In the genomic region with DNA sequence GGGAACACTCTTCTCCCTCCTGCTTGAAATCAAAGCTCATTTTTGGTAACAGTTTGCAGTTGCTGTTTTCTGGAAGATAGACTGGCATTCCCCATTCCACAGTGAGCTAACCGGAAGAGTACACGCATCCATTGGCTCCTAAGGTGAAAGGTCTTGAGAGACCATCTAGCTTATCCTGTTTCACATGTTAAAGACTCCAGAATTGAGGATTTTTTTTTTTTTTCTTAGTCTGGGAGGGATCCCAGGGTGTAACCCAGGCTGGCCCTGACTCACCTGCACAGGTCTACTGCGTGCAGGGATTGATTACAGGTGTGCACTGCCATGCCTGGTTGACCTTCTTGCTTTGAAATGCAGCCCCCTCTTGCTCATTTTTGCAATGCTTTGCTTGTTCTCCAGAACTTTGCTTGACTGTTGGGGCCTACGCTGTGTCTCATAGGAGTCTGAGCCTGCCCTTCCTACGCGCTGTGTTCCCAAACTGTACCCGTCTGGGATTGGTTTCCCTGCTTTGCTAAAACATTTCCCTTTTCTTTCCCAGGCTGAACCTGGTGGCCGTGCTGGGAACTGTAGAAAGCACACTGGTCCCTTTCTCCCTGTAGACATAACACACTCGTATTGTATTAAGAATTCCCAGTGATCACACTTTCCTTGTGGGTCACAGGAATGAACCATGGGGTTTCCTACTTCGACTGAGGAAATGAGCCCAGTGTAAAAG, we compare ENCODE assay signal across 17 mouse cellular contexts. TPM values are rescaled to one million over a fixed set of nuclear protein-coding genes. Genes with fewer than 3 reads are reported as not detected.
DNase-seq lines count a peak whose midpoint lies in the region; ATAC-seq and TF ChIP-seq lines count a peak whose summit lies in the region.
"Had no signal": no experiment of that assay in that cellular context is flagged by ENCODE, and none has a peak within 500 bp of the region (broad histone marks: within the 10 kb centered on the region; RNA-seq: fewer than 3 reads in every experiment).

No protein-coding gene starts in this region.

- H3K4me1 ChIP-seq in heart, adult 2 months (ENCODE audit: control insufficient read depth, insufficient read depth, low read length) = peaks cover 3% of the 10 kb centered on the region; the same call in 1 of the 2 replicates
- peaks cover 6% of the 10 kb centered on the region for H3K4me1 ChIP-seq in heart, embryonic 12.5 days (replicated peaks)
- H3K4me1 ChIP-seq in lung, embryonic 15.5 days = peaks cover 10% of the 10 kb centered on the region; the same call in 1 of the 2 replicates
- H3K4me1 ChIP-seq in intestine, embryonic 15.5 days (replicated peaks) = peaks cover 8% of the 10 kb centered on the region; the same call in 1 of the 2 replicates
- 0 out of 2 replicates have a peak, but pooled peaks cover 3% of the 10 kb centered on the region for H3K4me1 ChIP-seq in stomach, embryonic 14.5 days (ENCODE audit: control insufficient read depth, insufficient read depth, low read length)
- H3K4me1 ChIP-seq: forebrain, embryonic 15.5 days; liver, embryonic 12.5 days had no signal

- H3K79me2 ChIP-seq in heart, adult 2 months (replicated peaks; ENCODE audit: control insufficient read depth, insufficient read depth, low read length) = no peaks in the 10 kb centered on the region

- TF ChIP-seq CTCF in heart, adult 2 months (IDR thresholded peaks at IDR 0.05) = 0 out of 2 replicates have a peak, but pooled peaks have one; percentile 5

- no peak for TF ChIP-seq POLR2A in heart, adult 2 months (IDR thresholded peaks at IDR 0.05; ENCODE audit: insufficient read depth, low read depth, low read length)

- ATAC-seq in heart, embryonic 12.5 days (ENCODE audit: insufficient number of reproducible peaks, low FRiP score) = no peak
- ATAC-seq in lung, embryonic 15.5 days (ENCODE audit: borderline replicate concordance, extremely low read depth, low FRiP score, low TSS enrichment) = no peak
- peak; percentile 64 for ATAC-seq in intestine, embryonic 15.5 days
- ATAC-seq in stomach, embryonic 14.5 days (ENCODE audit: insufficient number of reproducible peaks, insufficient read depth, low FRiP score, low read depth) = no peak
- ATAC-seq: forebrain, embryonic 15.5 days; liver, embryonic 12.5 days; midbrain, embryonic 16.5 days had no signal

- intact Hi-C loops in heart, adult 2 months (cut with DNase I) = no loop called here
- intact Hi-C loops in gastrocnemius, postnatal 14 days (cut with DNase I; ENCODE audit: low total_unique reads) = no loop called here

- no peak for TF ChIP-seq EP300 in heart, adult 2 months (IDR thresholded peaks at IDR 0.05; ENCODE audit: insufficient read depth, low read depth, low read length)

- WGBS in heart, adult 2 months = 93% methylated on average over 10 of the region's 10 CpGs
- 84% methylated on average over 10 of the region's 10 CpGs for WGBS in heart, embryonic 12.5 days
- WGBS in lung, embryonic 15.5 days = 86% methylated on average over 10 of the region's 10 CpGs
- 88% methylated on average over 10 of the region's 10 CpGs for WGBS in intestine, embryonic 15.5 days
- WGBS in stomach, embryonic 14.5 days = 82% methylated on average over 10 of the region's 10 CpGs

- H3K4me2 ChIP-seq in heart, embryonic 12.5 days = no peak overlapping the region
- H3K4me2 ChIP-seq in lung, embryonic 15.5 days = no peak overlapping the region
- H3K4me2 ChIP-seq in intestine, embryonic 15.5 days (replicated peaks) = peak overlapping the region; percentile 15; the same call in 1 of the 2 replicates
- no peak overlapping the region for H3K4me2 ChIP-seq in stomach, embryonic 14.5 days (replicated peaks; ENCODE audit: low read depth, low read length)
- H3K4me2 ChIP-seq: forebrain, embryonic 15.5 days; liver, embryonic 12.5 days had no signal

- H3K9me3 ChIP-seq in heart, embryonic 12.5 days (replicated peaks) = no peaks in the 10 kb centered on the region
- H3K9me3 ChIP-seq in lung, embryonic 15.5 days = no peaks in the 10 kb centered on the region
- no peaks in the 10 kb centered on the region for H3K9me3 ChIP-seq in intestine, embryonic 15.5 days
- no peaks in the 10 kb centered on the region for H3K9me3 ChIP-seq in stomach, embryonic 14.5 days (ENCODE audit: control insufficient read depth, low read depth, low read length)
- H3K9me3 ChIP-seq: forebrain, embryonic 15.5 days; liver, embryonic 12.5 days had no signal

- H3K27ac ChIP-seq in heart, adult 2 months = no peak overlapping the region
- no peak overlapping the region for H3K27ac ChIP-seq in heart, embryonic 12.5 days (ENCODE audit: poor library complexity, severe bottlenecking)
- H3K27ac ChIP-seq in lung, embryonic 15.5 days = peak overlapping the region; percentile 57; the same call in 1 of the 2 replicates
- H3K27ac ChIP-seq in intestine, embryonic 15.5 days = no peak overlapping the region
- H3K27ac ChIP-seq in stomach, embryonic 14.5 days (ENCODE audit: low read length) = peak overlapping the region; percentile 44
- H3K27ac ChIP-seq: forebrain, embryonic 15.5 days; liver, embryonic 12.5 days had no signal

- no peak for DNase-seq in heart, adult 2 months
- DNase-seq in lung, postnatal 4 days = no peak
- DNase-seq in gastrocnemius, postnatal 14 days = no peak
- no peak for DNase-seq in ovary, postnatal 10 days (ENCODE audit: low spot score)
- DNase-seq: B cell, adult 2 months; cerebellum, adult 8-10 months; layer of hippocampus, postnatal 36 days; left cerebral cortex, postnatal 4 days; retina, postnatal 1 day; thymus, postnatal 25 days had no signal

- H3K4me3 ChIP-seq in heart, adult 2 months = no peak overlapping the region
- H3K4me3 ChIP-seq in heart, embryonic 12.5 days = no peak overlapping the region
- no peak overlapping the region for H3K4me3 ChIP-seq in lung, embryonic 15.5 days
- H3K4me3 ChIP-seq in intestine, embryonic 15.5 days (replicated peaks) = no peak overlapping the region
- H3K4me3 ChIP-seq in stomach, embryonic 14.5 days (ENCODE audit: low read depth, low read length) = no peak overlapping the region
- H3K4me3 ChIP-seq: forebrain, embryonic 15.5 days; liver, embryonic 12.5 days had no signal

- H3K36me3 ChIP-seq in heart, adult 2 months (ENCODE audit: control insufficient read depth, insufficient read depth, low read length) = peaks cover 6% of the 10 kb centered on the region
- no peaks in the 10 kb centered on the region for H3K36me3 ChIP-seq in heart, embryonic 12.5 days
- peaks cover 5% of the 10 kb centered on the region; the same call in 1 of the 2 replicates for H3K36me3 ChIP-seq in lung, embryonic 15.5 days
- H3K36me3 ChIP-seq in intestine, embryonic 15.5 days = no peaks in the 10 kb centered on the region
- H3K36me3 ChIP-seq in stomach, embryonic 14.5 days (ENCODE audit: control insufficient read depth, insufficient read depth, low read length) = peaks cover 8% of the 10 kb centered on the region
- H3K36me3 ChIP-seq: forebrain, embryonic 15.5 days; liver, embryonic 12.5 days had no signal

- no peak overlapping the region for H3K9ac ChIP-seq in heart, adult 2 months (ENCODE audit: low read depth, low read length)
- no peak overlapping the region for H3K9ac ChIP-seq in heart, embryonic 12.5 days
- H3K9ac ChIP-seq in lung, embryonic 15.5 days = no peak overlapping the region
- H3K9ac ChIP-seq in intestine, embryonic 15.5 days = no peak overlapping the region
- H3K9ac ChIP-seq in stomach, embryonic 14.5 days (replicated peaks; ENCODE audit: low read depth, low read length) = no peak overlapping the region
- H3K9ac ChIP-seq: forebrain, embryonic 15.5 days; liver, embryonic 12.5 days had no signal

- no peaks in the 10 kb centered on the region for H3K27me3 ChIP-seq in heart, adult 2 months (ENCODE audit: control insufficient read depth, insufficient read depth, low read length)
- no peaks in the 10 kb centered on the region for H3K27me3 ChIP-seq in heart, embryonic 12.5 days (replicated peaks)
- no peaks in the 10 kb centered on the region for H3K27me3 ChIP-seq in lung, embryonic 15.5 days
- no peaks in the 10 kb centered on the region for H3K27me3 ChIP-seq in intestine, embryonic 15.5 days (replicated peaks)
- H3K27me3 ChIP-seq in stomach, embryonic 14.5 days (ENCODE audit: control insufficient read depth, insufficient read depth, low read length) = no peaks in the 10 kb centered on the region
- H3K27me3 ChIP-seq: forebrain, embryonic 15.5 days; liver, embryonic 12.5 days had no signal

RNA-seq across cellular contexts. Expression of a gene that starts 22.4 kb away (rescaled TPM):
- total RNA-seq in heart, adult 2 months (2021) = 1 to 10 TPM; 2.7 to 3.5 TPM
- 2.9 and 3.2 TPM in 2 replicates for polyA plus RNA-seq in heart, adult 2 months (2012; rRNA removed)
- 9.6 and 10.1 TPM in 2 replicates for polyA plus RNA-seq in heart, embryonic 12.5 days (2016; fragmentation: Nextera tagmentation; extraction: Ambion mirVana)
- 38.9 and 39.4 TPM in 2 replicates for polyA plus RNA-seq in lung, embryonic 15.5 days (2015; fragmentation: Nextera tagmentation; extraction: Ambion mirVana)
- 21.9 and 24.7 TPM in 2 replicates for polyA plus RNA-seq in intestine, embryonic 15.5 days (2015; fragmentation: Nextera tagmentation; extraction: Ambion mirVana)
- polyA plus RNA-seq in stomach, embryonic 14.5 days (2014; fragmentation: Nextera tagmentation; extraction: Ambion mirVana) = 37.1 and 39.9 TPM in 2 replicates
- 1 to 10 TPM; 3.1 to 3.5 TPM for total RNA-seq in gastrocnemius, postnatal 14 days (2021)

Comparison
In these comparisons a context has a peak if more than half of its experiments do, and no peak if none do; other contexts are left out.
1. H3K27ac ChIP-seq: peak in lung, embryonic 15.5 days (single experiment) and stomach, embryonic 14.5 days (single experiment); none in heart, adult 2 months (single experiment), heart, embryonic 12.5 days (single experiment) and intestine, embryonic 15.5 days (single experiment).